Mouse (Mus musculus) heart, postnatal 4 days (tissue): ENCODE measurements around the gene Tmem131l. TPM values are rescaled to one million over a fixed set of nuclear protein-coding genes. Genes with fewer than 3 reads are reported as not detected.

Source experiments
- DNase-seq: peaks from one replicate; pipeline ENCODE4 v3.0.0; 2021
- total RNA-seq, 2 experiments: library from RNA; stranded (reverse); gene quantifications; 2 replicates each; pipeline ENCODE4 v1.2.3; 2021

The Tmem131l gene
- total RNA-seq, 2 experiments from 2014 or later = 32.7 to 41.7 TPM

DNA sequence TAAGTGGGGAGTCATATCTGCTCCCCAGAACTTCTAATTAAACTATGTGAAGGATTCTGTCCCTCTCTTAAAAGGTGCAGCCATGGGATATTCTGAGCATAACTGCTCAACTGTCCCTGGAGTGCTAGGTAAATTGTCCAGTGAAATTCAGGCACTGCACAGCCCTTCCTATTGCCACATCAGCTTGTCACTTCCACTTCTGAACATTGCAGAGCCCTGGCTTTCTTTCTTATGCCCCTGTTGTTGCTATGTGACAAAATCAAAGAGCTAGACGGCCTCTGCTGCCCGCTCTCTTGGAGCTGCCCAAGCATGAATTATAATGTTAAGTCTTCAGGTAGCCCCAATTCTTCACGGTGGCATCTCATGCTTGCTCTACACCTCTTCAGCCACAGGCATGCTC lies 180.9 kb downstream of the Tmem131l start:
- no peak for DNase-seq

DNA sequence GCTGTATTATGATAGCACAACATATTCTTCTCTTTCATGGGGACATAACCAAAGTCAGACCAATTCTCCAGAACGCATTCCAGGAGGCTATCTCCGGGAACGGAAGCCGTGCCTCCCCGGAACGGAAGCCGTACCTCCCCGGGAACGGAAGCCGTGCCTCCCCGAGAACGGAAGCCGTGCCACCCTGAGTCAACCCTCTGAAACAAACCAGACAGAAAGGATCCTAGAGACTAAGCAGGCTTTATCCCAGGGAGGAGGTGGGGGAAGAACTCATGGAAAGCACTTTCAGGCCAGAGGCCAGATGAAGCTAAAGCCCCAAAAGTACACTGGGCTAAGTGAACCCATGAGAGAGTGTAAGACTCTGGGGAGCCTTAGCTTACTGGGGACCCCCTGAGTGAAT lies 182.4 kb downstream of the Tmem131l start:
- DNase-seq = no peak

DNA sequence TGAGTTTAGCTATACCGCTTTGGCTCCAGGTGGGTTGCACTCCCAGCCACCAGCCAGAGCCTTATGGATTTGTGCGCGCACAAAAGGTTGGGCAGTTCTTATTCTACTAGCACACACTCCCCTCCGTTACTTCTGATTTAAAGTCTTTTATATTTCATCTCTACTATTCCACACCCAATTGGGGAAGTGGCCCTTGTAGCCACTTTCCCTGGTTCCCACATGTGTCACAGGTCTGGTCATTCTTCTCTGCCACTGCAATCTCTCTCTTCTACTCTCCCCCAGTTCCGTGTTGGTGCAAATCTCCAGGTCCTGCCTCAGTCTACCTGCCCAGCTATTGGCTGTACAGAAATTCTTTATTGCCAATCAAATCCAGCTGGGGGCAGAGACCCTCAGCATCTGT lies 184.3 kb downstream of the Tmem131l start:
- DNase-seq = no peak

DNA sequence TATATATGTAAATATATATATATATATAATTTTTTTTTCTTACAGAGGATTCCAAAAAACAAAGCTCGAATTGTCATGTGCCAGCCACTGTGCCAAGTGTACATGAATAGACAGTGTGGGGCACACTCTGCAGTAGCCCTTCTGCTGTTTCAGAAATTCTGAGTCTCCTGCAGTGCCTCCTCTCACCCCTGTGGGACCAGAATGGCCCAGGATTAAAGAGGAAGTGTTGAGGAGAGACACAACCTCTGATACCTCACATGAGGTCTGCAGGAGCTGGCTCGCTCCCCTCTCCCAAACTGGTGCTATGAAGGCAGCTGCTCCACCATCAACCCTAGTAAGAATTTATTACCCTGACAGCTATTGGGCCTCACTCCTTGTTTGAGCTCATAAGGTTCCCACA lies 190.6 kb downstream of the Tmem131l start:
- DNase-seq = no peak

Other genes with a start within 250 kb of the Tmem131l start
- gene Tlr2, start 198.4 kb downstream of the Tmem131l start, total RNA-seq = 1 to 10 TPM; 1.5 to 1.6 TPM
- gene Mnd1, start 115.6 kb upstream of the Tmem131l start, total RNA-seq = 1 to 10 TPM; 9.2 to 9.8 TPM
- not detected for gene Gm6525, start 133.9 kb upstream of the Tmem131l start, total RNA-seq